ENCODE assay signal across 11 mouse cellular contexts in genomic region chr12:33193408-33193901, GRCm38 (mm10). TPM values are rescaled to one million over a fixed set of nuclear protein-coding genes. Genes with fewer than 3 reads are reported as not detected.
DNase-seq lines count a peak whose midpoint lies in the region; ATAC-seq lines count a peak whose summit lies in the region.
"Had no signal": no experiment of that assay in that cellular context is flagged by ENCODE, and none has a peak within 500 bp of the region (broad histone marks: within the 10 kb centered on the region; RNA-seq: fewer than 3 reads in every experiment).

No protein-coding gene starts in this region.

- WGBS in limb, embryonic 12.5 days = 22% methylated on average over 11 of the region's 11 CpGs
- 34% methylated on average over 11 of the region's 11 CpGs for WGBS in limb, embryonic 10.5 days
- WGBS in embryonic facial prominence, embryonic 10.5 days = 53% methylated on average over 11 of the region's 11 CpGs
- 35% methylated on average over 11 of the region's 11 CpGs for WGBS in hindbrain, embryonic 16.5 days

- H3K9me3 ChIP-seq in limb, embryonic 12.5 days = 0 out of 2 replicates have a peak, but pooled peaks cover 4% of the 10 kb centered on the region
- no peaks in the 10 kb centered on the region for H3K9me3 ChIP-seq in limb, embryonic 10.5 days (replicated peaks)
- no peaks in the 10 kb centered on the region for H3K9me3 ChIP-seq in embryonic facial prominence, embryonic 10.5 days
- no peaks in the 10 kb centered on the region for H3K9me3 ChIP-seq in hindbrain, embryonic 16.5 days (ENCODE audit: control insufficient read depth, low read length)
- H3K9me3 ChIP-seq: forebrain, embryonic 10.5 days; liver, embryonic 15.5 days had no signal

- DNase-seq in limb, embryonic 10.5 days (ENCODE audit: low spot score) = no peak
- peak; percentile 21 for DNase-seq in embryonic facial prominence, embryonic 10.5 days (ENCODE audit: low spot score)
- DNase-seq in mesoderm, embryonic 11.5 days (ENCODE audit: low read depth, low spot score) = peak; percentile 33
- no peak for DNase-seq in adrenal gland, adult 2 months
- DNase-seq in thymus, postnatal 0 days (ENCODE audit: low spot score) = no peak
- DNase-seq in right cerebral cortex, postnatal 4 days = no peak

- no peaks in the 10 kb centered on the region for H3K27me3 ChIP-seq in limb, embryonic 12.5 days
- no peaks in the 10 kb centered on the region for H3K27me3 ChIP-seq in limb, embryonic 10.5 days (ENCODE audit: low read depth, poor library complexity, severe bottlenecking)
- no peaks in the 10 kb centered on the region for H3K27me3 ChIP-seq in embryonic facial prominence, embryonic 10.5 days (replicated peaks; ENCODE audit: low read depth, poor library complexity, severe bottlenecking)
- H3K27me3 ChIP-seq in hindbrain, embryonic 16.5 days (replicated peaks; ENCODE audit: control insufficient read depth, insufficient read depth, low read length) = no peaks in the 10 kb centered on the region
- H3K27me3 ChIP-seq: liver, embryonic 15.5 days; Patski had no signal

- H3K9ac ChIP-seq in limb, embryonic 12.5 days (replicated peaks) = no peak overlapping the region
- no peak overlapping the region for H3K9ac ChIP-seq in hindbrain, embryonic 16.5 days (ENCODE audit: low read depth, low read length)
- H3K9ac ChIP-seq: liver, embryonic 15.5 days had no signal

- peak; percentile 15; the same call in 1 of the 2 replicates for ATAC-seq in limb, embryonic 12.5 days (ENCODE audit: insufficient number of reproducible peaks, insufficient read depth, low FRiP score, low TSS enrichment, low read depth)
- ATAC-seq in hindbrain, embryonic 16.5 days = peak; percentile 69
- ATAC-seq: Patski had no signal

- H3K4me3 ChIP-seq in limb, embryonic 12.5 days (replicated peaks) = no peak overlapping the region
- H3K4me3 ChIP-seq in limb, embryonic 10.5 days = no peak overlapping the region
- no peak overlapping the region for H3K4me3 ChIP-seq in embryonic facial prominence, embryonic 10.5 days
- H3K4me3 ChIP-seq in hindbrain, embryonic 16.5 days (ENCODE audit: low read length) = no peak overlapping the region
- H3K4me3 ChIP-seq: forebrain, embryonic 10.5 days; liver, embryonic 15.5 days had no signal

- H3K36me3 ChIP-seq in limb, embryonic 12.5 days = 0 out of 2 replicates have a peak, but pooled peaks cover 4% of the 10 kb centered on the region
- H3K36me3 ChIP-seq in limb, embryonic 10.5 days = peaks cover 4% of the 10 kb centered on the region; the same call in 1 of the 2 replicates
- H3K36me3 ChIP-seq in embryonic facial prominence, embryonic 10.5 days (replicated peaks) = peaks cover 7% of the 10 kb centered on the region
- H3K36me3 ChIP-seq in hindbrain, embryonic 16.5 days (ENCODE audit: control insufficient read depth, insufficient read depth, low read length) = no peaks in the 10 kb centered on the region
- H3K36me3 ChIP-seq: liver, embryonic 15.5 days had no signal

- no peak overlapping the region for H3K27ac ChIP-seq in limb, embryonic 12.5 days
- no peak overlapping the region for H3K27ac ChIP-seq in limb, embryonic 10.5 days
- no peak overlapping the region for H3K27ac ChIP-seq in embryonic facial prominence, embryonic 10.5 days (replicated peaks)
- H3K27ac ChIP-seq in hindbrain, embryonic 16.5 days (ENCODE audit: low read depth, low read length) = no peak overlapping the region
- H3K27ac ChIP-seq: forebrain, embryonic 10.5 days; liver, embryonic 15.5 days had no signal

- peaks cover 8% of the 10 kb centered on the region; the same call in 1 of the 2 replicates for H3K4me1 ChIP-seq in limb, embryonic 12.5 days (replicated peaks)
- H3K4me1 ChIP-seq in limb, embryonic 10.5 days = peaks cover 5% of the 10 kb centered on the region
- H3K4me1 ChIP-seq in embryonic facial prominence, embryonic 10.5 days = peaks cover 27% of the 10 kb centered on the region
- H3K4me1 ChIP-seq in hindbrain, embryonic 16.5 days (ENCODE audit: control insufficient read depth, insufficient read depth, low read depth, low read length) = peaks cover 7% of the 10 kb centered on the region

- no peak overlapping the region for H3K4me2 ChIP-seq in limb, embryonic 12.5 days
- no peak overlapping the region for H3K4me2 ChIP-seq in hindbrain, embryonic 16.5 days (ENCODE audit: low read length)
- H3K4me2 ChIP-seq: liver, embryonic 15.5 days had no signal

RNA-seq across cellular contexts. Expression of gene Atxn7l1, which starts 46.0 kb away (rescaled TPM):
- 11.2 and 13.8 TPM in 2 replicates for polyA plus RNA-seq in limb, embryonic 12.5 days (2016; fragmentation: Nextera tagmentation; extraction: Ambion mirVana)
- polyA plus RNA-seq in limb, embryonic 10.5 days (2016; fragmentation: Nextera tagmentation; extraction: Ambion mirVana) = 11.0 and 11.7 TPM in 2 replicates
- polyA plus RNA-seq in embryonic facial prominence, embryonic 10.5 days (2016; fragmentation: Nextera tagmentation; extraction: Ambion mirVana) = 13.6 and 14.6 TPM in 2 replicates
- polyA plus RNA-seq in hindbrain, embryonic 16.5 days (2015; fragmentation: Nextera tagmentation; extraction: Ambion mirVana) = 18.7 and 25.1 TPM in 2 replicates
- 10 to 100 TPM; 30.8 to 31.6 TPM for total RNA-seq in adrenal gland, adult 2 months (2021)
- 19.9 and 21.8 TPM in 2 replicates for polyA plus RNA-seq in adrenal gland, adult 2 months (2012; rRNA removed)
- 27.3 and 34.3 TPM in 2 replicates for polyA plus RNA-seq in thymus, postnatal 0 days (2015; fragmentation: Nextera tagmentation; extraction: Ambion mirVana)

Comparison
In these comparisons a context has a peak if more than half of its experiments do, and no peak if none do; other contexts are left out.
1. DNase-seq: peak in embryonic facial prominence, embryonic 10.5 days (single experiment) and mesoderm, embryonic 11.5 days (single experiment); none in limb, embryonic 10.5 days (single experiment), adrenal gland, adult 2 months (single experiment), thymus, postnatal 0 days (single experiment) and right cerebral cortex, postnatal 4 days (single experiment).